Mouse (Mus musculus) stomach, postnatal 0 days (tissue): ENCODE results near the gene Rpl18a. TPM values are rescaled to one million over a fixed set of nuclear protein-coding genes. Genes with fewer than 3 reads are reported as not detected.

Experiments used
- ATAC-seq: fragments of 200-750 bp; cut with Nextera tagmentation; 2 replicates; pipeline ENCODE4 v1.8.0; 2017; ENCODE audit not compliant: low FRiP score, low TSS enrichment
- DNase-seq: peaks from one replicate; pipeline ENCODE4 v3.0.0-alpha.2; 2016; ENCODE audit warnings: low spot score
- H3K27ac ChIP-seq: fragments of 300-500 bp; sonication (generic); replicated peaks from 2 replicates; pipeline ENCODE4 v1.5.1; 2014; ENCODE audit warnings: mild to moderate bottlenecking, control low read depth
- H3K27me3 ChIP-seq: fragments of 300-500 bp; sonication (generic); 2 replicates; pipeline ENCODE4 v1.6.1; 2014; ENCODE audit warnings: low read length; ENCODE audit not compliant: control insufficient read depth, insufficient read depth
- H3K36me3 ChIP-seq: fragments of 300-500 bp; sonication (generic); 2 replicates; pipeline ENCODE4 v1.6.1; 2014; ENCODE audit warnings: low read length, mixed read lengths; ENCODE audit not compliant: control insufficient read depth, insufficient read depth
- H3K4me1 ChIP-seq: fragments of 300-500 bp; sonication (generic); replicated peaks from 2 replicates; pipeline ENCODE4 v1.6.1; 2014; ENCODE audit warnings: antibody characterized with exemption; ENCODE audit not compliant: control insufficient read depth, insufficient read depth
- H3K4me2 ChIP-seq: fragments of 300-500 bp; sonication (generic); replicated peaks from 2 replicates; pipeline ENCODE4 v1.6.1; 2014; ENCODE audit warnings: low read depth, mild to moderate bottlenecking, control low read depth, moderate library complexity
- H3K4me3 ChIP-seq: fragments of 300-500 bp; sonication (generic); 2 replicates; pipeline ENCODE4 v1.5.1; 2014; ENCODE audit warnings: low read depth, low read length, control low read depth
- H3K9ac ChIP-seq: fragments of 300-500 bp; sonication (generic); 2 replicates; pipeline ENCODE4 v1.6.1; 2014; ENCODE audit warnings: mild to moderate bottlenecking, low read length, control low read depth, mixed read lengths
- H3K9me3 ChIP-seq: fragments of 300-500 bp; sonication (generic); 2 replicates; pipeline ENCODE4 v1.6.1; 2016; ENCODE audit warnings: low read length; ENCODE audit not compliant: control insufficient read depth
- CTCF ChIP-seq: IDR thresholded peaks from 2 replicates; pipeline ENCODE4 v1.5.1; 2016; ENCODE audit warnings: antibody characterized with exemption, low read depth, mild to moderate bottlenecking, moderate library complexity
- EP300 ChIP-seq: optimal IDR thresholded peaks from 2 replicates; pipeline ENCODE3; 2016; ENCODE audit warnings: antibody characterized with exemption
- WGBS: fragments of 180-500 bp; shearing (Covaris S2); extraction: QIAGEN DNeasy Blood & Tissue Kit; methylation state at CpG from one replicate; pipeline ENCODE4 v1.1.7; 2014; 5-methylcytosine and 5-hydroxymethylcytosine counted together
- polyA plus RNA-seq: library from polyadenylated mRNA; unstranded; fragments of >200 nt; fragmentation: Nextera tagmentation; extraction: Ambion mirVana; gene quantifications from 2 replicates; pipeline ENCODE4 v1.2.1, GENCODE M21; 2015

Rpl18a gene
- polyA plus RNA-seq, 1 experiment from 2014 or later: 4,207 TPM

GRCm38 (mm10) chr8:70931731-70932130 is 34.5 kb upstream of the Rpl18a start:
- H3K4me1 ChIP-seq: no peaks in the 10 kb centered on the region
- no peak overlapping the region for H3K27ac ChIP-seq
- no peak for TF ChIP-seq CTCF
- TF ChIP-seq EP300: no peak
- DNase-seq (no peak), ATAC-seq (no peak)
- H3K4me2 ChIP-seq: no peak overlapping the region
- no peaks in the 10 kb centered on the region for H3K36me3 ChIP-seq
- H3K9ac ChIP-seq: no peak overlapping the region
- H3K4me3 ChIP-seq: no peak overlapping the region
- H3K9me3 ChIP-seq: no peaks in the 10 kb centered on the region
- WGBS: 90% methylated on average over 11 of the region's 11 CpGs
- H3K27me3 ChIP-seq: no peaks in the 10 kb centered on the region

GRCm38 (mm10) chr8:70928778-70929322 is 31.6 kb upstream of the Rpl18a start:
- no peak overlapping the region for H3K9ac ChIP-seq
- no peaks in the 10 kb centered on the region for H3K36me3 ChIP-seq
- no peaks in the 10 kb centered on the region for H3K4me1 ChIP-seq
- no peak overlapping the region for H3K27ac ChIP-seq
- no peak overlapping the region for H3K4me3 ChIP-seq
- TF ChIP-seq EP300 (no peak), CTCF (no peak)
- no peaks in the 10 kb centered on the region for H3K27me3 ChIP-seq
- H3K9me3 ChIP-seq: no peaks in the 10 kb centered on the region
- ATAC-seq (peak; percentile 62), DNase-seq (no peak)
- H3K4me2 ChIP-seq: no peak overlapping the region
- WGBS: 50% methylated on average over 5 of the region's 5 CpGs

GRCm38 (mm10) chr8:70928096-70928495 is 30.9 kb upstream of the Rpl18a start:
- 56% methylated on average over 3 of the region's 3 CpGs for WGBS
- Histone ChIP-seq H3K9me3 (no peaks in the 10 kb centered on the region), H3K4me3 (no peak overlapping the region), H3K4me1 (no peaks in the 10 kb centered on the region), H3K36me3 (no peaks in the 10 kb centered on the region), H3K27me3 (no peaks in the 10 kb centered on the region), H3K4me2 (no peak overlapping the region), H3K27ac (no peak overlapping the region), H3K9ac (no peak overlapping the region)
- DNase-seq (no peak), ATAC-seq (no peak)
- TF ChIP-seq CTCF (no peak), EP300 (no peak)

- Histone ChIP-seq H3K36me3 (no peaks in the 10 kb centered on the region), H3K27me3 (no peaks in the 10 kb centered on the region), H3K4me2 (no peak overlapping the region), H3K9me3 (no peaks in the 10 kb centered on the region), H3K9ac (no peak overlapping the region), H3K27ac (no peak overlapping the region), H3K4me3 (no peak overlapping the region), H3K4me1 (no peaks in the 10 kb centered on the region)
- ATAC-seq (no peak), DNase-seq (no peak)
- 92% methylated on average over 5 of the region's 5 CpGs for WGBS
- TF ChIP-seq CTCF (no peak), EP300 (no peak)
Observed at GRCm38 (mm10) chr8:70926396-70926795, 29.2 kb upstream of the Rpl18a start.

GRCm38 (mm10) chr8:70925754-70926153 is 28.5 kb upstream of the Rpl18a start:
- Histone ChIP-seq H3K4me2 (no peak overlapping the region), H3K4me3 (no peak overlapping the region), H3K4me1 (no peaks in the 10 kb centered on the region), H3K36me3 (no peaks in the 10 kb centered on the region), H3K27me3 (no peaks in the 10 kb centered on the region), H3K9ac (no peak overlapping the region), H3K9me3 (no peaks in the 10 kb centered on the region), H3K27ac (no peak overlapping the region)
- DNase-seq (no peak), ATAC-seq (no peak)
- WGBS: 84% methylated on average over 4 of the region's 4 CpGs
- TF ChIP-seq EP300: no peak

GRCm38 (mm10) chr8:70924151-70924550 is 26.9 kb upstream of the Rpl18a start:
- H3K9ac ChIP-seq: no peak overlapping the region
- H3K9me3 ChIP-seq: no peaks in the 10 kb centered on the region
- no peaks in the 10 kb centered on the region for H3K27me3 ChIP-seq
- DNase-seq (no peak), ATAC-seq (no peak)
- H3K4me3 ChIP-seq: no peak overlapping the region
- H3K4me2 ChIP-seq: no peak overlapping the region
- no peaks in the 10 kb centered on the region for H3K36me3 ChIP-seq
- TF ChIP-seq EP300 (no peak), CTCF (no peak)
- 86% methylated on average over 4 of the region's 4 CpGs for WGBS
- no peaks in the 10 kb centered on the region for H3K4me1 ChIP-seq
- H3K27ac ChIP-seq: no peak overlapping the region
